Mouse (Mus musculus) erythroblast, embryonic 14.5 days (primary cell): Measurements from ENCODE around the gene Snph.

Source experiments
- GATA1 ChIP-seq: IDR thresholded peaks from 2 replicates; pipeline ENCODE4 v1.6.1; 2012; ENCODE audit warnings: low read length, inconsistent platforms, mixed read lengths
- TAL1 ChIP-seq: IDR thresholded peaks from 3 replicates; pipeline ENCODE4 v1.6.1; 2012; ENCODE audit warnings: low read length, inconsistent platforms, mixed read lengths

GRCm38 (mm10) chr2:151632159-151632814, at the start of gene Snph:
- TF ChIP-seq TAL1 = no peak
- TF ChIP-seq GATA1 = no peak
